Mouse (Mus musculus) G1E (cell line): ENCODE data around the gene Hoxd8.

ENCODE experiments used
- CTCF ChIP-seq: IDR thresholded peaks from 2 replicates; pipeline ENCODE4 v1.5.1; 2012; ENCODE audit warnings: low read depth, low read length, inconsistent platforms, mixed read lengths
- POLR2AphosphoS5 ChIP-seq: IDR thresholded peaks from 2 replicates; pipeline ENCODE4 v1.6.1; 2012; ENCODE audit warnings: low read depth, low read length, inconsistent platforms; ENCODE audit not compliant: insufficient replicate concordance
- TAL1 ChIP-seq: conservative IDR thresholded peaks from 2 replicates; pipeline ENCODE4 v1.6.1; 2012; ENCODE audit warnings: low read depth, low read length, inconsistent platforms, mixed read lengths

- no peak for TF ChIP-seq CTCF
- TF ChIP-seq POLR2AphosphoS5, result no peak
- no peak for TF ChIP-seq TAL1
Observed at GRCm38 (mm10) chr2:74713239-74714150, 9.1 kb downstream of the Hoxd8 start.
